ENCODE assay signal across 12 mouse cellular contexts in the genomic region with DNA sequence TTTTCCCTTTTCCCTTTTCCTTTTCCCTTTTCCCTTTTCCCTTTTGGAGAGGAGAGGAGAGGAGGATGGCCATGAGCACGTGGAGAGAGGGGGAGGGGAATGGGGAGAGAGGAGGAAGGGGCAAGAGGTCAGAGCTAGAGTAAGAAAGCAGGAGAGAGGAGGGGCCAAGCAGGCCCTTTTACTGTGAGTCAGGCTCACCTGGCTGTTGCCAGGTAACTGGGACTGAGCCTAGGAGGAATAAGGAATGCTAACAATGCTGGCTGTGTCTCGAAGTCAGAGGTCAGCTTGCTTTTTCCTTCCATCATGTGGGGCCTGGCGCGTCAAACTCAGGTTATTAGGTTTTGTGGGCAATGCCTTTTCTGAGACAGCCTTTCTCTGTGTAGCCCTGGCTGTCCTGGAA. TPM values are rescaled to one million over a fixed set of nuclear protein-coding genes. Genes with fewer than 3 reads are reported as not detected.
DNase-seq lines count a peak whose midpoint lies in the region; ATAC-seq and TF ChIP-seq lines count a peak whose summit lies in the region.
"Had no signal": no experiment of that assay in that cellular context is flagged by ENCODE, and none has a peak within 500 bp of the region (broad histone marks: within the 10 kb centered on the region; RNA-seq: fewer than 3 reads in every experiment).

No protein-coding gene starts in this region.

- TF ChIP-seq CTCF in lung, postnatal 0 days (IDR thresholded peaks at IDR 0.05) = no peak

- no peak overlapping the region for H3K9ac ChIP-seq in heart, embryonic 13.5 days
- H3K9ac ChIP-seq in heart, embryonic 11.5 days (ENCODE audit: low read depth, low read length) = no peak overlapping the region
- H3K9ac ChIP-seq in lung, postnatal 0 days (replicated peaks; ENCODE audit: low read depth) = no peak overlapping the region
- H3K9ac ChIP-seq in intestine, embryonic 14.5 days (ENCODE audit: low read length) = no peak overlapping the region

- H3K27ac ChIP-seq in heart, embryonic 13.5 days (replicated peaks) = peak overlapping the region; percentile 28; the same call in 1 of the 2 replicates
- H3K27ac ChIP-seq in heart, embryonic 11.5 days (ENCODE audit: low read depth, low read length) = no peak overlapping the region
- H3K27ac ChIP-seq in lung, postnatal 0 days (ENCODE audit: low read length) = no peak overlapping the region
- H3K27ac ChIP-seq in intestine, embryonic 14.5 days (ENCODE audit: low read depth) = peak overlapping the region; percentile 75
- H3K27ac ChIP-seq: hindbrain, embryonic 10.5 days had no signal

- H3K27me3 ChIP-seq in heart, embryonic 13.5 days (replicated peaks) = no peaks in the 10 kb centered on the region
- no peaks in the 10 kb centered on the region for H3K27me3 ChIP-seq in heart, embryonic 11.5 days (ENCODE audit: control insufficient read depth, insufficient read depth, low read length)
- H3K27me3 ChIP-seq in lung, postnatal 0 days (replicated peaks; ENCODE audit: insufficient read depth, low read length) = no peaks in the 10 kb centered on the region
- H3K27me3 ChIP-seq in intestine, embryonic 14.5 days (replicated peaks; ENCODE audit: control insufficient read depth, insufficient read depth, low read length) = no peaks in the 10 kb centered on the region

- peak; percentile 45 for DNase-seq in lung, postnatal 0 days (ENCODE audit: low spot score)
- DNase-seq in lung, postnatal 36 days = no peak
- DNase-seq in intestine, embryonic 14.5 days (ENCODE audit: low spot score) = no peak
- peak; percentile 85 for DNase-seq in yolk sac, embryonic 10.5 days (ENCODE audit: low spot score)
- no peak for DNase-seq in gastrocnemius, postnatal 10 days
- DNase-seq in frontal cortex, adult 2 months (ENCODE audit: extremely low spot score in 1 of 2, low spot score in 1 of 2) = no peak
- DNase-seq: cerebellum, adult 9-10 months; liver; lung, postnatal 4 days had no signal

- H3K4me2 ChIP-seq in heart, embryonic 13.5 days = no peak overlapping the region
- H3K4me2 ChIP-seq in heart, embryonic 11.5 days = no peak overlapping the region
- H3K4me2 ChIP-seq in lung, postnatal 0 days (replicated peaks; ENCODE audit: low read depth, low read length) = no peak overlapping the region
- H3K4me2 ChIP-seq in intestine, embryonic 14.5 days (ENCODE audit: low read length) = no peak overlapping the region

- no peak overlapping the region for H3K4me3 ChIP-seq in heart, embryonic 13.5 days
- no peak overlapping the region for H3K4me3 ChIP-seq in heart, embryonic 11.5 days (ENCODE audit: low read depth, low read length)
- H3K4me3 ChIP-seq in lung, postnatal 0 days (ENCODE audit: low read depth, low read length) = no peak overlapping the region
- no peak overlapping the region for H3K4me3 ChIP-seq in intestine, embryonic 14.5 days (ENCODE audit: low read depth, low read length)
- H3K4me3 ChIP-seq: hindbrain, embryonic 10.5 days had no signal

- no peak for ATAC-seq in heart, embryonic 13.5 days (ENCODE audit: extremely low read depth, insufficient number of reproducible peaks, low FRiP score, low TSS enrichment)
- no peak for ATAC-seq in heart, embryonic 11.5 days (replicated peaks; ENCODE audit: insufficient number of reproducible peaks, low FRiP score, low TSS enrichment)
- ATAC-seq in lung, postnatal 0 days = no peak
- ATAC-seq in intestine, embryonic 14.5 days (replicated peaks; ENCODE audit: low FRiP score, low TSS enrichment, low read depth) = no peak

- WGBS in heart, embryonic 13.5 days = 49% methylated on average over 4 of the region's 4 CpGs
- 71% methylated on average over 3 of the region's 4 CpGs for WGBS in heart, embryonic 11.5 days (ENCODE audit: insufficient replicate concordance)
- 48% methylated on average over 2 of the region's 4 CpGs for whole genome bisulfite sequencing in lung, postnatal 0 days
- WGBS in intestine, embryonic 14.5 days = 47% methylated on average over 3 of the region's 4 CpGs

- no peaks in the 10 kb centered on the region for H3K9me3 ChIP-seq in heart, embryonic 13.5 days
- no peaks in the 10 kb centered on the region for H3K9me3 ChIP-seq in heart, embryonic 11.5 days (replicated peaks; ENCODE audit: control insufficient read depth, low read length)
- no peaks in the 10 kb centered on the region for H3K9me3 ChIP-seq in lung, postnatal 0 days (ENCODE audit: low read length)
- no peaks in the 10 kb centered on the region for H3K9me3 ChIP-seq in intestine, embryonic 14.5 days (ENCODE audit: control insufficient read depth, low read length)
- H3K9me3 ChIP-seq: hindbrain, embryonic 10.5 days had no signal

- H3K4me1 ChIP-seq in heart, embryonic 13.5 days = peaks cover 63% of the 10 kb centered on the region
- peaks cover 30% of the 10 kb centered on the region for H3K4me1 ChIP-seq in heart, embryonic 11.5 days (ENCODE audit: control insufficient read depth, insufficient read depth, low read length)
- peaks cover 6% of the 10 kb centered on the region; the same call in 1 of the 2 replicates for H3K4me1 ChIP-seq in lung, postnatal 0 days (ENCODE audit: insufficient read depth, low read depth, low read length)
- peaks cover 31% of the 10 kb centered on the region for H3K4me1 ChIP-seq in intestine, embryonic 14.5 days (replicated peaks; ENCODE audit: control insufficient read depth, insufficient read depth, low read length)

- TF ChIP-seq EP300 in lung, postnatal 0 days (IDR thresholded peaks at IDR 0.05) = no peak

- no peaks in the 10 kb centered on the region for H3K36me3 ChIP-seq in heart, embryonic 13.5 days
- no peaks in the 10 kb centered on the region for H3K36me3 ChIP-seq in heart, embryonic 11.5 days (ENCODE audit: control insufficient read depth, insufficient read depth, low read length)
- no peaks in the 10 kb centered on the region for H3K36me3 ChIP-seq in lung, postnatal 0 days (ENCODE audit: insufficient read depth, low read length)
- H3K36me3 ChIP-seq in intestine, embryonic 14.5 days (ENCODE audit: control insufficient read depth, insufficient read depth, low read length) = no peaks in the 10 kb centered on the region
- H3K36me3 ChIP-seq: hindbrain, embryonic 10.5 days had no signal

RNA-seq across cellular contexts. Expression of gene Stk11ip, which starts 3.3 kb away (rescaled TPM):
- polyA plus RNA-seq in heart, embryonic 13.5 days (2015; fragmentation: Nextera tagmentation; extraction: Ambion mirVana) = 11.3 and 12.6 TPM in 2 replicates
- polyA plus RNA-seq in heart, embryonic 11.5 days (2014; fragmentation: Nextera tagmentation; extraction: Ambion mirVana) = 9.1 and 11.6 TPM in 2 replicates
- 12.7 and 13.2 TPM in 2 replicates for polyA plus RNA-seq in lung, postnatal 0 days (2015; fragmentation: Nextera tagmentation; extraction: Ambion mirVana)
- 16.3 and 18.7 TPM in 2 replicates for polyA plus RNA-seq in intestine, embryonic 14.5 days (2014; fragmentation: Nextera tagmentation; extraction: Ambion mirVana)
- 1 to 10 TPM; 7.5 to 8.9 TPM for total RNA-seq in gastrocnemius, postnatal 10 days (2021)
- polyA plus RNA-seq in frontal cortex, adult 2 months (2012; rRNA removed) = 33.8 and 36.3 TPM in 2 replicates

RNA-seq across cellular contexts. Expression of gene Inha, which starts 11.1 kb away (rescaled TPM):
- polyA plus RNA-seq in heart, embryonic 13.5 days (2015; fragmentation: Nextera tagmentation; extraction: Ambion mirVana) = 5.5 and 6.0 TPM in 2 replicates
- polyA plus RNA-seq in heart, embryonic 11.5 days (2014; fragmentation: Nextera tagmentation; extraction: Ambion mirVana) = 4.0 and 4.8 TPM in 2 replicates
- polyA plus RNA-seq in lung, postnatal 0 days (2015; fragmentation: Nextera tagmentation; extraction: Ambion mirVana) = 3.7 and 3.8 TPM in 2 replicates
- polyA plus RNA-seq in intestine, embryonic 14.5 days (2014; fragmentation: Nextera tagmentation; extraction: Ambion mirVana) = 3.5 and 3.9 TPM in 2 replicates
- total RNA-seq in gastrocnemius, postnatal 10 days (2021) = 10 to 100 TPM; 11.9 to 12.8 TPM
- 80.9 and 92.8 TPM in 2 replicates for polyA plus RNA-seq in frontal cortex, adult 2 months (2012; rRNA removed)

RNA-seq across cellular contexts. Expression of gene Obsl1, which starts 11.7 kb away (rescaled TPM):
- 91.0 and 93.0 TPM in 2 replicates for polyA plus RNA-seq in heart, embryonic 13.5 days (2015; fragmentation: Nextera tagmentation; extraction: Ambion mirVana)
- 98.8 and 102 TPM in 2 replicates for polyA plus RNA-seq in heart, embryonic 11.5 days (2014; fragmentation: Nextera tagmentation; extraction: Ambion mirVana)
- polyA plus RNA-seq in lung, postnatal 0 days (2015; fragmentation: Nextera tagmentation; extraction: Ambion mirVana) = 25.8 and 33.9 TPM in 2 replicates
- 80.9 and 88.4 TPM in 2 replicates for polyA plus RNA-seq in intestine, embryonic 14.5 days (2014; fragmentation: Nextera tagmentation; extraction: Ambion mirVana)
- 100 to 1,000 TPM; 107 to 122 TPM for total RNA-seq in gastrocnemius, postnatal 10 days (2021)
- 36.4 and 37.9 TPM in 2 replicates for polyA plus RNA-seq in frontal cortex, adult 2 months (2012; rRNA removed)

RNA-seq across cellular contexts. Expression of gene Slc4a3, which starts 28.1 kb away (rescaled TPM):
- polyA plus RNA-seq in heart, embryonic 13.5 days (2015; fragmentation: Nextera tagmentation; extraction: Ambion mirVana) = 25.3 and 25.4 TPM in 2 replicates
- polyA plus RNA-seq in heart, embryonic 11.5 days (2014; fragmentation: Nextera tagmentation; extraction: Ambion mirVana) = 13.3 and 14.2 TPM in 2 replicates
- polyA plus RNA-seq in lung, postnatal 0 days (2015; fragmentation: Nextera tagmentation; extraction: Ambion mirVana) = 8.0 and 10.4 TPM in 2 replicates
- 11.8 and 15.5 TPM in 2 replicates for polyA plus RNA-seq in intestine, embryonic 14.5 days (2014; fragmentation: Nextera tagmentation; extraction: Ambion mirVana)
- total RNA-seq in gastrocnemius, postnatal 10 days (2021) = 10 to 100 TPM in 1 of 2 experiments, 1 to 10 TPM in 1; 6.4 to 14.0 TPM
- polyA plus RNA-seq in frontal cortex, adult 2 months (2012; rRNA removed) = 115 and 122 TPM in 2 replicates

RNA-seq across cellular contexts. Expression of gene Tmem198, which starts 38.7 kb away (rescaled TPM):
- 0.43 and 0.49 TPM in 2 replicates for polyA plus RNA-seq in heart, embryonic 13.5 days (2015; fragmentation: Nextera tagmentation; extraction: Ambion mirVana)
- polyA plus RNA-seq in heart, embryonic 11.5 days (2014; fragmentation: Nextera tagmentation; extraction: Ambion mirVana) = 0.14 and 0.54 TPM in 2 replicates
- polyA plus RNA-seq in lung, postnatal 0 days (2015; fragmentation: Nextera tagmentation; extraction: Ambion mirVana) = 1.1 and 1.3 TPM in 2 replicates
- polyA plus RNA-seq in intestine, embryonic 14.5 days (2014; fragmentation: Nextera tagmentation; extraction: Ambion mirVana) = 1.9 and 2.6 TPM in 2 replicates
- total RNA-seq in gastrocnemius, postnatal 10 days (2021) = under 1 TPM; 0.68 to 0.87 TPM
- polyA plus RNA-seq in frontal cortex, adult 2 months (2012; rRNA removed) = 73.1 and 82.3 TPM in 2 replicates

Comparison
In these comparisons a context has a peak if more than half of its experiments do, and no peak if none do; other contexts are left out.
1. H3K27ac ChIP-seq: peak in heart, embryonic 13.5 days (single experiment) and intestine, embryonic 14.5 days (single experiment); none in heart, embryonic 11.5 days (single experiment) and lung, postnatal 0 days (single experiment).
2. DNase-seq: peak in lung, postnatal 0 days (single experiment) and yolk sac, embryonic 10.5 days (single experiment); none in lung, postnatal 36 days (single experiment), intestine, embryonic 14.5 days (single experiment), gastrocnemius, postnatal 10 days (single experiment) and frontal cortex, adult 2 months (0 of 2).
3. RNA of gene Inha, which starts 11.1 kb away (polyA plus RNA-seq): 80.9 to 92.8 TPM in frontal cortex, adult 2 months; 5.5 to 6.0 TPM in heart, embryonic 13.5 days, 4.0 to 4.8 TPM in heart, embryonic 11.5 days, 3.5 to 3.9 TPM in intestine, embryonic 14.5 days and 3.7 to 3.8 TPM in lung, postnatal 0 days; every median in the first group is over 10 times any median in the second.